Mouse (Mus musculus) cerebellum, adult 2 months (tissue): ENCODE results near the gene Ern2. TPM values are rescaled to one million over a fixed set of nuclear protein-coding genes. Genes with fewer than 3 reads are reported as not detected.

Source experiments
- DNase-seq, 2 experiments: peaks; one replicate each; pipeline ENCODE4 v3.0.0; 2021
- H3K27ac ChIP-seq: fragments of 200-500 bp; 2 replicates; pipeline ENCODE4 v1.5.1; 2012; ENCODE audit warnings: low read length, control low read depth, inconsistent platforms; ENCODE audit not compliant: insufficient read depth
- H3K27me3 ChIP-seq: fragments of 200-500 bp; 2 replicates; pipeline ENCODE4 v1.6.1; 2012; ENCODE audit warnings: inconsistent platforms, mild to moderate bottlenecking, low read length, moderate library complexity; ENCODE audit not compliant: control insufficient read depth, insufficient read depth
- H3K4me1 ChIP-seq: fragments of 200-500 bp; 2 replicates; pipeline ENCODE4 v1.6.1; 2011; ENCODE audit warnings: low read length; ENCODE audit not compliant: control insufficient read depth, insufficient read depth
- H3K4me3 ChIP-seq: fragments of 200-500 bp; replicated peaks from 2 replicates; pipeline ENCODE3; 2011; ENCODE audit warnings: mild to moderate bottlenecking, low read depth, low read length, control low read depth; ENCODE audit not compliant: insufficient read depth
- CTCF ChIP-seq: fragments of 200-500 bp; IDR thresholded peaks from 2 replicates; pipeline ENCODE4 v1.5.1; 2011; ENCODE audit warnings: low read depth, mild to moderate bottlenecking, control low read depth, low read length, moderate library complexity, borderline replicate concordance; ENCODE audit not compliant: insufficient read depth
- POLR2A ChIP-seq: fragments of 200-500 bp; IDR thresholded peaks from 2 replicates; pipeline ENCODE4 v1.6.1; 2011; ENCODE audit warnings: low read length, control low read depth, borderline replicate concordance; ENCODE audit not compliant: insufficient read depth
- WGBS: fragments of 180-500 bp; shearing (Covaris S2); methylation state at CpG from one replicate; pipeline ENCODE4 v1.1.7; 2018; 5-methylcytosine and 5-hydroxymethylcytosine counted together
- polyA plus RNA-seq: library from polyadenylated mRNA; depleted of rRNA; stranded (reverse); fragments of >200 nt; gene quantifications from 2 replicates; pipeline ENCODE4 v1.2.3, GENCODE M21; 2012

Ern2 gene
- polyA plus RNA-seq, 1 experiment, result 0.21 TPM

DNA sequence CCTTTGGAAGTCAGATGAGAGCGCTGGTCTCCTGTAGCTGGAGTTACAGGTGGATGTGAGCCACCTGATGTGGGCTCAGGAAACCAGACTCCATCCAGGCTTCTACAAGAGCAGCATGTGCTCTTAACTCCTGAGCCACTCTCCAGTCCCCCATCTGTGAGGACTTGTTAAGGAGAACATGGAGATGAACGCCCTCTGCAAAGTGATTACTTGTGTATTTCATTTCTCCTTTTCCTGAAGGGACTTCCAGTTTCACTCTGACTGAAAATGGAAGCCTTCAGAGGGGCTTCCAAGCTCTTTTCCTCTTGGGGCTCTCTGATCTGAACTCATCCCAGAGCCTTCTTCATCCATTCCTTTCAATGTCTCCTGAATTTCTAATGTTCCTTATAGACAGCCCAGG is 20.1 kb upstream of the Ern2 start:
- WGBS, result 83% methylated on average over 2 of the region's 2 CpGs
- H3K4me1 ChIP-seq, result no peaks in the 10 kb centered on the region
- no peak for DNase-seq
- TF ChIP-seq CTCF (no peak), POLR2A (no peak)
- no peak overlapping the region for H3K4me3 ChIP-seq
- no peak overlapping the region for H3K27ac ChIP-seq
- H3K27me3 ChIP-seq, result no peaks in the 10 kb centered on the region

- Histone ChIP-seq H3K4me3 (no peak overlapping the region), H3K27ac (no peak overlapping the region), H3K27me3 (no peaks in the 10 kb centered on the region), H3K4me1 (no peaks in the 10 kb centered on the region)
- 52% methylated on average over 2 of the region's 2 CpGs for WGBS
- DNase-seq, result no peak
- TF ChIP-seq CTCF, result no peak
- TF ChIP-seq POLR2A, result no peak
Observed at GRCm38 (mm10) chr7:122203936-122204335, 17.9 kb upstream of the Ern2 start.

GRCm38 (mm10) chr7:122199296-122199695 is 13.3 kb upstream of the Ern2 start:
- WGBS, result 32% methylated on average over 5 of the region's 5 CpGs
- H3K4me3 ChIP-seq, result no peak overlapping the region
- H3K27me3 ChIP-seq, result no peaks in the 10 kb centered on the region
- DNase-seq, result peak in 1 of 2 experiments; percentile 26
- no peaks in the 10 kb centered on the region for H3K4me1 ChIP-seq
- H3K27ac ChIP-seq, result no peak overlapping the region
- TF ChIP-seq CTCF (peak; percentile 36; the same call in 1 of the 2 replicates), POLR2A (no peak)

DNA sequence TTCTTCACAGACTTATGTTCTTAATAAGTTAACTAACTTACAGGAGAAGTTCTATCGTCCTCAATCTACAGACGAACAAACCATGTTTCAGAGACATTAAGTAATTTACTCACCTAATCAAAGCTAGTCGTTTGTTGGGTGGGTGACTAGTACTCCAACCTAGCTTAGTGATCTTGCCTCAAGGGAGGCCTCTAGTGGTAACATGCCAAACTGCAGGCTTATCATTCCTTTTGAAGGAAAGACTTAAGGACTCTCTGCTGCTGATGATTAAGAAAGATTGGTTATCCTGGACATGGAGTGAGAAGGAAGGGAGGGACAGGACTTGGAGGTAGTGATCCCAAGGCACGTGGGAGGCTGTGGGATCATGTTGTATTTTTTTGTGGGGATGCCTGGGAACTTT is 11.3 kb upstream of the Ern2 start:
- peak; percentile 11 to 20 for DNase-seq
- TF ChIP-seq POLR2A (no peak), CTCF (peak; percentile 51; the same call in 1 of the 2 replicates)
- H3K27me3 ChIP-seq, result no peaks in the 10 kb centered on the region
- H3K27ac ChIP-seq, result no peak overlapping the region
- 31% methylated on average over 4 of the region's 4 CpGs for WGBS
- no peak overlapping the region for H3K4me3 ChIP-seq
- H3K4me1 ChIP-seq, result no peaks in the 10 kb centered on the region

DNA sequence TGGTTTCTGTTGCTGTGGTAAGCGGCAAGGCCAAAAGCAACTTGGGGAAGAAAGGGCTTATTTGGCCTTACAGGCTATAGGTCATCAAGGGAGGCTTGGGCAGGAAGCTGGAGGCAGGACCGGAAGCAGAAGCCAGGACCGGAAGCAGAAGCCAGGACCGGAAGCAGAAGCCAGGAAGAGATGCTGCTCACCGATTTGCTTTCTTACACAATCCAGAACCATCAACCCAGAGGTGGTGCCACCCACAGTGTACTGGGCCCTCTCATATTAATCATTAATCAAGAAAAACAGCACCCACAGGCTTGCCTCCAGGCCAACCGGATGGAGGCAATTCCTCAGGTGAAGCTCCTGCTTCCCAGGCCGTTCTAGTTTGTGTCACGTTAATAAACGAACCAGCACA is 10.8 kb upstream of the Ern2 start:
- no peak for DNase-seq
- no peak for TF ChIP-seq POLR2A
- TF ChIP-seq CTCF, result no peak
- Histone ChIP-seq H3K27me3 (no peaks in the 10 kb centered on the region), H3K4me3 (no peak overlapping the region), H3K27ac (no peak overlapping the region), H3K4me1 (no peaks in the 10 kb centered on the region)
- WGBS, result 86% methylated on average over 9 of the region's 9 CpGs

GRCm38 (mm10) chr7:122193919-122194318 is 7.9 kb upstream of the Ern2 start:
- Histone ChIP-seq H3K27me3 (no peaks in the 10 kb centered on the region), H3K4me3 (no peak overlapping the region), H3K27ac (no peak overlapping the region), H3K4me1 (no peaks in the 10 kb centered on the region)
- DNase-seq, result no peak
- no peak for TF ChIP-seq POLR2A
- TF ChIP-seq CTCF, result no peak

DNA sequence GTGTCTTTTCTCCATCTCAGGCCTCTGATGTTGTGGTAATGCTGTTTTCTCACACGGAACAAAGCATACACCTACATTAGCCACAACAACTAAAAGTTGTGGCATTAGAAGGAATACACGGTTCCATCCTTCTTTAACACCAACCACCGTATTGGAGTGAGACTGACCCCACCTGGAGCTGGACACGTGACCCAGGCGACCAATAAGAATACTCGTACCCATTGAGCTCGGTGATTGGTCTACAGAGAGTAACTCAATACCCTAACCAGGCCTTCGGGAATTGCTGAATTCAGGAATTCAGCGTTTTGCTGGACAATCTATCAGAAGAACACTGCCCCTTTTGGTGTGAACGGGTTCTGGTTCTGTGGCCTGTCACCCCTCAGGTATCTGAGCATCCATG is 5.1 kb upstream of the Ern2 start:
- 64% methylated on average over 10 of the region's 10 CpGs for WGBS
- H3K4me1 ChIP-seq, result no peaks in the 10 kb centered on the region
- H3K27me3 ChIP-seq, result no peaks in the 10 kb centered on the region
- TF ChIP-seq POLR2A (no peak), CTCF (no peak)
- no peak overlapping the region for H3K4me3 ChIP-seq
- no peak overlapping the region for H3K27ac ChIP-seq
- no peak for DNase-seq

DNA sequence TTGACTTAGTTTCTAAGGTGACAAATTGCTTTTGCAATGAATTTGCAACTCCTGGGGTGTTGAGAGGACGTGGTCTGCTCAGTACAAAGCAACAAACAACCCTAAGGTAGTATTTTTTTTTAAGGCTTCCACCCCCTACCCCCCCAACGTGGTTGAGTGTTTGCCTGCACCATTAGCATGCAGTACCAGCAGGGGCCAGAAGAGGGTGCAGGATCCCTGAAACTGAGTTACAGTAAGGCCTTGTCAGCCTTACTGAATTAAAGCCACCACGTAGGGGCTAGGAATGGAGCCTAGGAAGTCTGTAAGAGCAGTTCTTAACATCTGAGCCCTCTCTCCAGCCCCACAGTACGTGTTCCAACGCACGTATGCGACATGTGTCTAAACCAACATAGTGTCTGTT is 3.5 kb upstream of the Ern2 start:
- Histone ChIP-seq H3K4me1 (no peaks in the 10 kb centered on the region), H3K27ac (no peak overlapping the region), H3K27me3 (no peaks in the 10 kb centered on the region), H3K4me3 (no peak overlapping the region)
- WGBS, result 34% methylated on average over 7 of the region's 7 CpGs
- TF ChIP-seq CTCF (peak; percentile 72), POLR2A (no peak)
- peak in 1 of 2 experiments; percentile 19 for DNase-seq
